Mouse (Mus musculus) cerebellum, postnatal 4 days (tissue): ENCODE measurements around the gene Hemk1.

ENCODE experiments used
- DNase-seq, 2 experiments: peaks; one replicate each; pipeline ENCODE4 v3.0.0; 2022; ENCODE audit warnings: low spot score in 2 of 2, mixed read lengths in 1 of 2

The Hemk1 gene

GRCm38 (mm10) chr9:107295616-107296015, 42.5 kb downstream of the Hemk1 start:
- DNase-seq: no peak

GRCm38 (mm10) chr9:107294249-107294648, 43.9 kb downstream of the Hemk1 start:
- DNase-seq: peak; percentile 73 to 85

GRCm38 (mm10) chr9:107290897-107291296, 47.3 kb downstream of the Hemk1 start:
- DNase-seq: peak; percentile 78 to 90

- peak in 1 of 2 experiments; percentile 36 for DNase-seq
Observed at GRCm38 (mm10) chr9:107289211-107290076, 48.7 kb downstream of the Hemk1 start, which contains the start of gene Mapkapk3. TSS of gene Mapkapk3 (minus strand) at chr9:107289877.

- no peak for DNase-seq
Observed at GRCm38 (mm10) chr9:107288711-107289110, 49.4 kb downstream of the Hemk1 start.

- no peak for DNase-seq
Observed at GRCm38 (mm10) chr9:107288105-107288650, 50.0 kb downstream of the Hemk1 start.

GRCm38 (mm10) chr9:107287294-107287693, 50.9 kb downstream of the Hemk1 start:
- no peak for DNase-seq

GRCm38 (mm10) chr9:107285009-107285408, 53.1 kb downstream of the Hemk1 start:
- DNase-seq: no peak

- no peak for DNase-seq
Observed at GRCm38 (mm10) chr9:107282951-107283350, 55.2 kb downstream of the Hemk1 start.

- no peak for DNase-seq
Observed at GRCm38 (mm10) chr9:107281241-107281987, 56.7 kb downstream of the Hemk1 start.

- DNase-seq: no peak
Observed at GRCm38 (mm10) chr9:107280322-107281027, 57.7 kb downstream of the Hemk1 start.

GRCm38 (mm10) chr9:107279378-107280321, 58.5 kb downstream of the Hemk1 start:
- DNase-seq: no peak

GRCm38 (mm10) chr9:107278527-107279377, 59.4 kb downstream of the Hemk1 start:
- peak in 1 of 2 experiments; percentile 83 for DNase-seq

- DNase-seq: no peak
Observed at GRCm38 (mm10) chr9:107278126-107278525, 60.0 kb downstream of the Hemk1 start.

- DNase-seq: no peak
Observed at GRCm38 (mm10) chr9:107277603-107278002, 60.5 kb downstream of the Hemk1 start.
